Mouse (Mus musculus): ENCODE results near the gene Fam13c. TPM values are rescaled to one million over a fixed set of nuclear protein-coding genes. Genes with fewer than 3 reads are reported as not detected.

Fam13c gene
- polyA plus RNA-seq, 1 experiment from 2014 or later: 0.20 TPM

DNA sequence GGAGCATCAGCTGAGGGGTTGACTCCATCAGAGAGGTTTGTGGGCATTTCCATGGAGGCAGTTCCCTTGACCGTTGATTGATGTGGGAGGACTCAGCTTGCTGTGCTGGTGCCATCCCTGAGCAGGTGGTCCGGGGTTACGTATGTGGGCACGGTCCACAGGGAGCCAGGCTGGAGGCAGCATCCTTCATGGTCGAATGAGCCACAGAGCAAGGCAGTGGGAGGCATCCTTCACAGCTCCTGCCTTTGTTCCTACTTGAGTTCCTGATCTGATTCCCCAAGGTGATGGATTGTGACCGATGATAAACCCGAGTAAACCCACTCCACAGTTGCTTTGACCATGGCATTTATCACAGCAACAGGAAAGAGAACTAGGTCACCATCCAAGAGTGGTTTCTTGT, 25.4 kb downstream of the Fam13c start:
- WGBS (ENCODE audit: insufficient replicate concordance): 67% methylated on average over 7 of the region's 7 CpGs
- Histone ChIP-seq H3K36me3 (replicated peaks) (no peaks in the 10 kb centered on the region), H3K4me3 (replicated peaks) (no peak overlapping the region), H3K4me1 (replicated peaks) (no peaks in the 10 kb centered on the region), H3K9me3 (replicated peaks) (0 out of 2 replicates have a peak, but pooled peaks cover 2% of the 10 kb centered on the region), H3K27ac (replicated peaks) (no peak overlapping the region), H3K9ac (no peak overlapping the region), H3K27me3 (no peaks in the 10 kb centered on the region), H3K4me2 (no peak overlapping the region)
- ATAC-seq (ENCODE audit: insufficient read depth): no peak

GRCm38 (mm10) chr10:70470836-70471235, 30.6 kb downstream of the Fam13c start:
- no peak for ATAC-seq (ENCODE audit: insufficient read depth)
- 39% methylated on average over 1 of the region's 1 CpGs for WGBS (ENCODE audit: insufficient replicate concordance)
- no peak overlapping the region for H3K27ac ChIP-seq (replicated peaks)
- no peaks in the 10 kb centered on the region for H3K27me3 ChIP-seq
- no peaks in the 10 kb centered on the region for H3K36me3 ChIP-seq (replicated peaks)
- H3K9me3 ChIP-seq (replicated peaks): 0 out of 2 replicates have a peak, but pooled peaks cover 2% of the 10 kb centered on the region
- no peak overlapping the region for H3K9ac ChIP-seq
- no peak overlapping the region for H3K4me2 ChIP-seq
- H3K4me1 ChIP-seq (replicated peaks): no peaks in the 10 kb centered on the region
- H3K4me3 ChIP-seq (replicated peaks): no peak overlapping the region

DNA sequence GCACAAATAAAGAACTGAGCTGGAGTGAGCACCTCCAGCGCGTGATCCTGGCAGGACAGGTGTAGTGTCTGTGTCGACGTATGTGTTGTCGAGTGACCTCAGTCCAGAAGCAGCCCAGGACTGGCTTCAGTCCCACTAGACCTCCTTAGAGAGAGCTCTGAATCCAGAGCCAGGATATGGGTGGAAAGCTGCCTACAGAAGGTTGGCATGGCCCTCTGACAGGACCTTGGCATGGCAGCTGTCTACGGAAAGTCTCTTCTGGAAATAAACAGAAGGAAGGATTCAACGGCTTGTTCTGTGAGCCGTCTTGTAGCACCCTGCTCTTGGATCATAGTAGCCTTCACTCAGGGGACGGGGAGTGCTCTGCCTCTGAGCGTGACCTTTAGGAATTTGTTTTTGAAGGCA, 37.5 kb downstream of the Fam13c start:
- Histone ChIP-seq H3K36me3 (replicated peaks) (no peaks in the 10 kb centered on the region), H3K9me3 (replicated peaks) (no peaks in the 10 kb centered on the region), H3K27ac (replicated peaks) (no peak overlapping the region), H3K9ac (no peak overlapping the region), H3K4me3 (replicated peaks) (no peak overlapping the region), H3K4me1 (replicated peaks) (no peaks in the 10 kb centered on the region), H3K27me3 (no peaks in the 10 kb centered on the region), H3K4me2 (no peak overlapping the region)
- no peak for ATAC-seq (ENCODE audit: insufficient read depth)
- 82% methylated on average over 10 of the region's 10 CpGs for whole genome bisulfite sequencing (ENCODE audit: insufficient replicate concordance)

- no peak for ATAC-seq (ENCODE audit: insufficient read depth)
- Histone ChIP-seq H3K9me3 (replicated peaks) (no peaks in the 10 kb centered on the region), H3K9ac (no peak overlapping the region), H3K27ac (replicated peaks) (no peak overlapping the region), H3K27me3 (no peaks in the 10 kb centered on the region), H3K4me1 (replicated peaks) (no peaks in the 10 kb centered on the region), H3K4me2 (no peak overlapping the region), H3K4me3 (replicated peaks) (no peak overlapping the region), H3K36me3 (replicated peaks) (no peaks in the 10 kb centered on the region)
- 65% methylated on average over 6 of the region's 6 CpGs for WGBS (ENCODE audit: insufficient replicate concordance)
These were observed 43.5 kb downstream of the Fam13c start for GRCm38 (mm10) chr10:70483736-70484135.

GRCm38 (mm10) chr10:70484568-70485286, 44.4 kb downstream of the Fam13c start:
- WGBS (ENCODE audit: insufficient replicate concordance): 27% methylated on average over 7 of the region's 7 CpGs
- Histone ChIP-seq H3K4me2 (no peak overlapping the region), H3K4me1 (replicated peaks) (no peaks in the 10 kb centered on the region), H3K36me3 (replicated peaks) (no peaks in the 10 kb centered on the region), H3K27me3 (no peaks in the 10 kb centered on the region), H3K4me3 (replicated peaks) (no peak overlapping the region), H3K9me3 (replicated peaks) (no peaks in the 10 kb centered on the region), H3K9ac (no peak overlapping the region), H3K27ac (replicated peaks) (no peak overlapping the region)
- no peak for ATAC-seq (ENCODE audit: insufficient read depth)

- no peaks in the 10 kb centered on the region for H3K9me3 ChIP-seq (replicated peaks)
- H3K9ac ChIP-seq: no peak overlapping the region
- H3K4me1 ChIP-seq (replicated peaks): no peaks in the 10 kb centered on the region
- H3K4me3 ChIP-seq (replicated peaks): no peak overlapping the region
- H3K27me3 ChIP-seq: no peaks in the 10 kb centered on the region
- no peak overlapping the region for H3K27ac ChIP-seq (replicated peaks)
- ATAC-seq (ENCODE audit: insufficient read depth): no peak
- H3K36me3 ChIP-seq (replicated peaks): no peaks in the 10 kb centered on the region
- 46% methylated on average over 7 of the region's 7 CpGs for WGBS (ENCODE audit: insufficient replicate concordance)
- no peak overlapping the region for H3K4me2 ChIP-seq
These were observed 45.0 kb downstream of the Fam13c start for GRCm38 (mm10) chr10:70485287-70485612.

DNA sequence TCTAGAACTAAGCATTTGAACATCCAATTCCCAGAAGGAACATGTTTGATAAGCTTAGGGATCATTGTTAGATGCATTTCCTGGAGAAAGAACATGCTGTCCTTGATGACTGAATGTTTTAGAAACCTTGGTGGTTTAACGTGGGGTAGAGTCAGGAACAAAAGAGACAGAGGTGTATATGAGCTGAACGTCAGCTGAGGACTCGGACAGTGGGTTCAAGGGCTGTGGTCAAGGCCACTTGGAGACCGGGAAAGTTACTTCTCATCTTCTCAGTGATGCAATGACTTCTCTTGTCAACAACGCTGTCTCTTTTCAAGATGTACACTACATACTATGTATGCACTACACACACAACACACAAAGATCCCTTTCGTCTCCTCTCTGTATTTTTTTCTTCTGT, 46.4 kb downstream of the Fam13c start:
- no peak overlapping the region for H3K27ac ChIP-seq (replicated peaks)
- 52% methylated on average over 6 of the region's 6 CpGs for WGBS (ENCODE audit: insufficient replicate concordance)
- H3K4me2 ChIP-seq: no peak overlapping the region
- no peaks in the 10 kb centered on the region for H3K9me3 ChIP-seq (replicated peaks)
- no peak overlapping the region for H3K4me3 ChIP-seq (replicated peaks)
- no peak overlapping the region for H3K9ac ChIP-seq
- H3K4me1 ChIP-seq (replicated peaks): no peaks in the 10 kb centered on the region
- H3K27me3 ChIP-seq: no peaks in the 10 kb centered on the region
- no peak for ATAC-seq (ENCODE audit: insufficient read depth)
- no peaks in the 10 kb centered on the region for H3K36me3 ChIP-seq (replicated peaks)

- Histone ChIP-seq H3K27ac (replicated peaks) (no peak overlapping the region), H3K4me2 (no peak overlapping the region), H3K4me3 (replicated peaks) (no peak overlapping the region), H3K27me3 (no peaks in the 10 kb centered on the region), H3K9ac (no peak overlapping the region), H3K9me3 (replicated peaks) (no peaks in the 10 kb centered on the region), H3K36me3 (replicated peaks) (no peaks in the 10 kb centered on the region), H3K4me1 (replicated peaks) (no peaks in the 10 kb centered on the region)
- 57% methylated on average over 3 of the region's 3 CpGs for WGBS (ENCODE audit: insufficient replicate concordance)
- no peak for ATAC-seq (ENCODE audit: insufficient read depth)
These were observed 53.6 kb downstream of the Fam13c start for GRCm38 (mm10) chr10:70493891-70494290.

DNA sequence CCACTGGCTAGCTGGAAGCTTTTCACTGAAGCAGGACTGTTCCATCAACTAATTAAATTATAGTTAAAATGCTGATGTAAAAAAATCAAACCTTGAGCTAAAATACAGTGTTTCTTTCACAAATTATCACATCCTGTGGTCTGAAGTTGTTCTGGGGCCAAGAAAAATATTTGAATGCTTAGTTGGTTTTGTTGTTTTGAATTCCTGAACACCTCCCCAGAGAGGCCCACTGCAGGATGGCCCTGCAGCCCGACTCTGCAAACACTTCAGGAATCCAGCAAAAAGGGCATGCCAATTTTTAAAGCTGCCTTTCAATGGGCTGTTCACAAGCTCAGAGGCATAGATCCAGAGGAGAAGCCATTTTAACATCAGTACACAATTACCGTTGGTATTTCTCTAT, 54.2 kb downstream of the Fam13c start:
- WGBS (ENCODE audit: insufficient replicate concordance): 45% methylated on average over 2 of the region's 2 CpGs
- H3K9me3 ChIP-seq (replicated peaks): no peaks in the 10 kb centered on the region

DNA sequence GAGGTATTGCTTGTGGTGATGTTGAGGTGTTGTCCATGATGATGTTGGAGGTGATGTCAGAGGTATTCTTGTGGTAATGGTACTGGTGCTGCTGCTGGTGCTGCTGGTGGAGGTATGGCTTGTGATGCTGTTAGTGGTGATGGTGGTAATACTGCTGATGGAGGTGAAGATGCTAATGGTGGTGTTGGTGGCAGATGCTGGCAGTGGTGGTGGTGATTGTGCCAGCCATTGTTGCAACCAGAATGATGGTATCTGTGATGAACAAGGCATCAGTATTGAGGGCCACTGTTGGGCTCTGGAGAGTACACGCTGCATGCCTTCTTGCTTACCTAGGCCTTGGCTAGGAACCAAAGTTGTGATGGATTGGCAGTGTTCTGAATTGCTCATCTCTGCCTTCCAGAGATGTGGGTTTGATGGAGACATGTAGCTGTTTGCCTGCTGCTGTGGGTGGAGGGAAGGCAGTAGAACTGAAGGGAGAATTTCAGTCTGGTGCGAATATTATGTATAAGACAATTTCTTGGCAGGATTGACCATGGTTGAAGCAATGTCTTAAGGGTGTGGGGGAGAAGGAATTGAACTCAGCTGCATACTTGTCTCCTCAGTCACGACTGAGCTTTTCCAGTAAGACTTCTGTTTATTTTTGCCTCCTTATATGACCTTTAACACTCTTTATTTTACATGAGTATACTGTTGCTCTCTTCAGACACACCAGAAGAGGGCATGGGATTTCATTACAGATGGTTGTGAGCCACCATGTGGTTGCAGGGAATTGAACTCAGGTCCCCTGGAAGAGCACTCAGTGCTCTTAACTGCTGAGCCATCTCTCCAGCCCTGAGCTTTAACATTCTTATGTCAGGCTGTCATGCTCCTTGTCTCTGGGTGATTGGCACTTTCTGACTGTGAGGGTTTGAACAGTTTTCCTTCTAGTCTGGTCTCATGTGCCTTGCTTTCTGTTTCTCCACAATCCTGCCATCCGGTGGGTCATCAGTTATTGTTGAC, 55.1 kb downstream of the Fam13c start:
- no peaks in the 10 kb centered on the region for H3K36me3 ChIP-seq (replicated peaks)
- WGBS (ENCODE audit: insufficient replicate concordance): 51% methylated on average over 4 of the region's 4 CpGs

More for the DNA sequence above, 54.2 kb downstream of the Fam13c start:
- Histone ChIP-seq H3K27ac (replicated peaks) (no peak overlapping the region), H3K4me2 (no peak overlapping the region), H3K9ac (no peak overlapping the region), H3K4me1 (replicated peaks) (no peaks in the 10 kb centered on the region), H3K4me3 (replicated peaks) (no peak overlapping the region), H3K36me3 (replicated peaks) (no peaks in the 10 kb centered on the region), H3K27me3 (no peaks in the 10 kb centered on the region)
- ATAC-seq (ENCODE audit: insufficient read depth): no peak

DNA sequence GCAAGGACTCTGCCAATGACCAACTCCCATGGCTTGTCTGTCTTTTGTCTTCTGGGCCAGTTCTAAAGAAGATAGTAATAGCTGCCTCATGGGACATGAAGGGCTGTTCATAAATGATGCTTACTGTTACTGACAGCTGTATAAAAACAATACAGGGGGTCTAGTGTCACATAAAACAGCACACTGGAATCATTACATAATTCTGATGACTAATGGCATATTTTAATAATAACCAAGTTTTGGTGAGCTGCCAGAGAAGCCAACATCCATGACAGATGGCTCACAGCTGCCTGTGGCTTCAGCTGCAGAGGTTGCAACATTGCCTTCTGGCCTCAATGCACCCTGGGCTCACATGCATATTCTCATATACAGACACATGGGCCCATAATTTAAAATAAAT, 56.7 kb downstream of the Fam13c start:
- Histone ChIP-seq H3K36me3 (replicated peaks) (no peaks in the 10 kb centered on the region), H3K27ac (replicated peaks) (no peak overlapping the region), H3K9me3 (replicated peaks) (no peaks in the 10 kb centered on the region), H3K4me2 (no peak overlapping the region), H3K27me3 (no peaks in the 10 kb centered on the region), H3K4me3 (replicated peaks) (no peak overlapping the region), H3K9ac (no peak overlapping the region), H3K4me1 (replicated peaks) (no peaks in the 10 kb centered on the region)
- ATAC-seq (ENCODE audit: insufficient read depth): no peak

More for the DNA sequence above, 55.1 kb downstream of the Fam13c start:
- Histone ChIP-seq H3K4me1 (replicated peaks) (no peaks in the 10 kb centered on the region), H3K9me3 (replicated peaks) (no peaks in the 10 kb centered on the region), H3K4me3 (replicated peaks) (no peak overlapping the region), H3K9ac (no peak overlapping the region), H3K27me3 (no peaks in the 10 kb centered on the region), H3K4me2 (no peak overlapping the region), H3K27ac (replicated peaks) (no peak overlapping the region)
- ATAC-seq (ENCODE audit: insufficient read depth): no peak

All from liver, embryonic 15.5 days (tissue).